Mouse (Mus musculus) embryonic facial prominence, embryonic 13.5 days (tissue): ENCODE measurements around the gene Ksr1. TPM values are rescaled to one million over a fixed set of nuclear protein-coding genes. Genes with fewer than 3 reads are reported as not detected.

ENCODE experiments used
- ATAC-seq: fragments of 200-750 bp; cut with Nextera tagmentation; 2 replicates; pipeline ENCODE4 v1.8.0; 2017; ENCODE audit warnings: low read depth; ENCODE audit not compliant: insufficient number of reproducible peaks, insufficient read depth, low FRiP score, low TSS enrichment
- H3K27ac ChIP-seq: fragments of 300-500 bp; sonication (generic); 2 replicates; pipeline ENCODE4 v1.5.1; 2015; ENCODE audit warnings: moderate library complexity, mild to moderate bottlenecking, inconsistent platforms
- H3K27me3 ChIP-seq: fragments of 300-500 bp; sonication (generic); 2 replicates; pipeline ENCODE4 v1.6.1; 2015; ENCODE audit warnings: mild to moderate bottlenecking, inconsistent platforms
- H3K36me3 ChIP-seq: fragments of 300-500 bp; sonication (generic); 2 replicates; pipeline ENCODE4 v1.6.1; 2015; ENCODE audit warnings: mild to moderate bottlenecking, inconsistent platforms
- H3K4me1 ChIP-seq: fragments of 300-500 bp; sonication (generic); 2 replicates; pipeline ENCODE4 v1.6.1; 2015; ENCODE audit warnings: inconsistent platforms
- H3K4me2 ChIP-seq: fragments of 300-500 bp; sonication (generic); 2 replicates; pipeline ENCODE4 v1.6.1; 2015; ENCODE audit warnings: moderate library complexity, mild to moderate bottlenecking, inconsistent platforms
- H3K4me3 ChIP-seq: fragments of 300-500 bp; sonication (generic); 2 replicates; pipeline ENCODE4 v1.5.1; 2015; ENCODE audit warnings: mild to moderate bottlenecking, inconsistent platforms
- H3K9ac ChIP-seq: fragments of 300-500 bp; sonication (generic); 2 replicates; pipeline ENCODE4 v1.6.1; 2015; ENCODE audit warnings: mild to moderate bottlenecking, inconsistent platforms
- H3K9me3 ChIP-seq: fragments of 300-500 bp; sonication (generic); 2 replicates; pipeline ENCODE4 v1.6.1; 2016; ENCODE audit warnings: inconsistent platforms
- WGBS: fragments of 180-500 bp; shearing (Covaris S2); methylation state at CpG from one replicate; pipeline ENCODE4 v1.1.7; 2015; ENCODE audit warnings: mixed read lengths; 5-methylcytosine and 5-hydroxymethylcytosine counted together
- polyA plus RNA-seq: library from polyadenylated mRNA; unstranded; fragments of >200 nt; fragmentation: Nextera tagmentation; extraction: Ambion mirVana; gene quantifications from 2 replicates; pipeline ENCODE4 v1.2.1, GENCODE M21; 2015

The Ksr1 gene
- polyA plus RNA-seq, 1 experiment from 2014 or later, result 3.3 TPM

DNA sequence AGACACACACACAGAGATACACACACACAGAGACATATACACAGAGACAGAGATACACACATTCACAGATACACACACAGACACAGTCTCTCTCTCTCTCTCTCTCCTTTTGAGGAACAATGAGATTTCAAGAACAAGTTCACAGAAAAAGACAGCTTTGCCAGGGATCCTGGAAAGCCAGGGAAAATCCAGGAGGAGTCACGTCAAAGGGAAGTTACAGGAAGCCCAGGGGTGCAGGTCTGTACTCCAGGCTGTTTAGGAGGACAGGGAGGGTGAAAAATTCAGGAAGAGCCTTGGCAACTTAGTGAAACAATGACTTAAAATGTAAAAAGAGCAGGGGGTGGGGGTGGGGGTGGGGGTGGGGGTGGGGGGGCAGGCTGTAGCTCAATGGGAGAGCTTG, 56.5 kb downstream of the Ksr1 start:
- H3K27ac ChIP-seq, result no peak overlapping the region
- peaks cover 28% of the 10 kb centered on the region for H3K4me1 ChIP-seq
- H3K9ac ChIP-seq, result no peak overlapping the region
- 68% methylated on average over 1 of the region's 1 CpGs for WGBS
- no peak overlapping the region for H3K4me2 ChIP-seq
- no peaks in the 10 kb centered on the region for H3K9me3 ChIP-seq
- no peaks in the 10 kb centered on the region for H3K27me3 ChIP-seq
- no peak overlapping the region for H3K4me3 ChIP-seq
- ATAC-seq, result no peak
- H3K36me3 ChIP-seq, result no peaks in the 10 kb centered on the region

DNA sequence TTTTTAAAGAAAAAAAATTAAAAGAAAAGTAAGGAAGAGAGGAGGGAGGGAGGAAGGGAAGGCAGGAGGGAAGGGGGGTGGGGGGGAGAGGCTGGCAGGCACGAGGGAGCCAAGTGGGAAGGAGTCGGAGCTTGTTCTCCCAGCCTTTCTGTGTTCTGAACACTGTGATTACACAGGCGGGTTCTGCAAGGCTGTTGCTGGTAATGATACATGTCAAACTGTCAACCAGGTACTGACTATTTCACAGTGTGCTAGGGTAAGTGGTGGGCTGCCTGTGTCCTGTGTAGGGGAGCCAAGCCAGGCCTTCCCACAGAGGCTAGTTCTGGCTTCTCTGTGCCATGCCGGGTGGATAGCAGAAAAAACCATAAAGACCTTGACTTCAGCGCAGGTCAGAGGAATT, 57.2 kb downstream of the Ksr1 start:
- no peaks in the 10 kb centered on the region for H3K36me3 ChIP-seq
- H3K4me2 ChIP-seq, result no peak overlapping the region
- ATAC-seq, result no peak
- H3K9me3 ChIP-seq, result no peaks in the 10 kb centered on the region
- H3K27me3 ChIP-seq, result no peaks in the 10 kb centered on the region
- H3K4me3 ChIP-seq, result no peak overlapping the region
- 49% methylated on average over 5 of the region's 5 CpGs for WGBS
- H3K27ac ChIP-seq, result peak overlapping the region; percentile 33; the same call in 1 of the 2 replicates
- H3K4me1 ChIP-seq, result peaks cover 21% of the 10 kb centered on the region
- no peak overlapping the region for H3K9ac ChIP-seq

DNA sequence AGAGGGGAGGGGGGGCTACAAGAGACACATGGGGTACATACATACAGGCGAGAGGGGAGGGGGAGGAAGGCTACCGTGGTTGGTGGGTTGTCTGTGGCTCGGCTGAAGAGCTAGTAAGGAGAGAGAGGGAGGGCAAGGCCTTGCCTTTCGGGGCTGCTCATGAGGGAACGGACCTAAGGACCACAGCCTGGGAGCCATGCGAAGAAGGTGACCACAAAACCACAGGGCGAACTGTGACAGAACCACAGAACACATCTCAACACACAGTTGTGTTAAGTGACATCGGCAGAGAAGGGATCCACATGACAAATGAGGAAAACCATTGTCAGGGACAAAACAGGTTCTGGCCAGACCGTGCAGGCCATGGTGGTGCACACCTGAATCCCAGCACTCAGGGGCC, 57.9 kb downstream of the Ksr1 start:
- H3K9ac ChIP-seq, result no peak overlapping the region
- H3K27me3 ChIP-seq, result no peaks in the 10 kb centered on the region
- H3K4me1 ChIP-seq, result peaks cover 25% of the 10 kb centered on the region
- H3K4me3 ChIP-seq, result no peak overlapping the region
- H3K36me3 ChIP-seq, result no peaks in the 10 kb centered on the region
- 75% methylated on average over 9 of the region's 9 CpGs for WGBS
- no peak overlapping the region for H3K4me2 ChIP-seq
- no peak overlapping the region for H3K27ac ChIP-seq
- H3K9me3 ChIP-seq, result no peaks in the 10 kb centered on the region
- no peak for ATAC-seq

DNA sequence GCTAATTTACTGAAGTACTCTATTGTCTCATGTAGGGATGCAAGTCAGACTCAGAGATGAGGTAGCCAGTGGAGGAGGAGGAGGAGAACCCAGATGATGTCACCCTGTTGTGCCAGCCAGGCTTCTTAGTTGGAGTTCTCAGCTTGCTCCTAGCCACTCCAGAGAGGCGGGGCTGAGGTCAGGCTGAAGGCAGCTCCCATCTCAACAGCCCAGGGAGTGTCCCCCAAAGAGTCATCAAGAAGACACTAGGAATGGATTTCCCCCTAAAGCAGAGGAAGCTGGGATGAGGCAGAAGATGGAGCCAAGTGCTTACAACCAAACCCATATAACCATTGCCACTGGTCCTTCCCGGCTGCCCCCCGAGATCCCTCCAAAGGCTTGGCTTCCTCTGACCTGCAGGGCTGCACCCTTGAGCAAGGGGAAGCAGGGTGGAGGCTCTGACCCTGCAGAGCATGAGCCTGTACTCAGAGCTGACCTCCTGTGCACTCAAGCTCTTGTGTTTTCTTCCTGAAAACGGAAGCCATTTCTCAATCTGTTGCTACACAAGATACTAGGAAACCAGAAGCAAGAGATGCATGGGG, 58.4 kb downstream of the Ksr1 start:
- Histone ChIP-seq H3K9ac (no peak overlapping the region), H3K4me3 (no peak overlapping the region), H3K27me3 (no peaks in the 10 kb centered on the region), H3K4me1 (peaks cover 27% of the 10 kb centered on the region), H3K9me3 (no peaks in the 10 kb centered on the region), H3K4me2 (no peak overlapping the region), H3K36me3 (no peaks in the 10 kb centered on the region), H3K27ac (no peak overlapping the region)
- ATAC-seq, result no peak
- 72% methylated on average over 4 of the region's 4 CpGs for WGBS

DNA sequence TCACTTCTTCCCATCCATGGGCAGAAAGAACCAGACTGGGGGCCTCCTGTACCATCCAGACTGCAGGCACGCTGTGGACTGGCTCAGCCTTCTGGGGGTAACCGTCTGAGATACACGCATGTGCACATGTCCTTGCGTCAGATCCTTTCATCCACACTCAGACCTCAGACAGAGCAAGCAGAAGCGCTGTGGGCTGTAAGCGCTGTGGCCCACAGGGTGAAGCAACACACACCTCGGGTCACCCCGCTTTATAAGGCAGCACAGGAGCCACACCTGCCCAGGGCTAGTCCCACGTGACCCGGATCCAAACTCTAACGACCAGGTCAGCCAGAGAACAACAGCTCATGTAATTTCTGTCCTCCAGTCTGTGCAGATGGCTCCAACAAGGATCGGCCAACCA, 59.4 kb downstream of the Ksr1 start:
- WGBS, result 85% methylated on average over 12 of the region's 12 CpGs
- no peak overlapping the region for H3K4me2 ChIP-seq

DNA sequence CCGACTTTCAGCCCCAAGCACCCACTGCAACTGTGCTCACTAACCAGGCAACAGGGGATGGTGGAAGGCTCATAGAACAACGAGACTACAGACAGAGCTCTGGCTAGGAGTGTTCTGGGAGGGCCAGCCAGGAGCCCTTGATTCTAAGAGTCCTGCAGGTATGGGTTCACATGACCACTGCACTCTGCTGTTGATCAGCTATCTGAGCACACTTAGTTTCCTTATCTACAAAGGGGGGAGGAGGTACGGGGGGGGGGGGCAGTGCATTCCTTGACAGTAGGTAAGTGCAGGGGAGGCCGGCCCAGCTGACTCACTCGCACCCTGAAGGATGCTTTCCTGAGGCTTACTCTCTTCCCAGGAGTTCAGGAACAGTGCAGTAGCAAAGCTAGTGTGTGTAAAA, 61.1 kb downstream of the Ksr1 start:
- Histone ChIP-seq H3K9me3 (no peaks in the 10 kb centered on the region), H3K4me1 (peaks cover 37% of the 10 kb centered on the region), H3K9ac (no peak overlapping the region), H3K4me2 (no peak overlapping the region), H3K27me3 (no peaks in the 10 kb centered on the region), H3K27ac (no peak overlapping the region), H3K4me3 (no peak overlapping the region), H3K36me3 (no peaks in the 10 kb centered on the region)
- WGBS, result 65% methylated on average over 5 of the region's 5 CpGs
- no peak for ATAC-seq

More for the DNA sequence above, 59.4 kb downstream of the Ksr1 start:
- Histone ChIP-seq H3K4me3 (no peak overlapping the region), H3K27me3 (no peaks in the 10 kb centered on the region), H3K9me3 (no peaks in the 10 kb centered on the region), H3K9ac (no peak overlapping the region), H3K36me3 (no peaks in the 10 kb centered on the region), H3K27ac (no peak overlapping the region), H3K4me1 (peaks cover 25% of the 10 kb centered on the region)
- no peak for ATAC-seq

DNA sequence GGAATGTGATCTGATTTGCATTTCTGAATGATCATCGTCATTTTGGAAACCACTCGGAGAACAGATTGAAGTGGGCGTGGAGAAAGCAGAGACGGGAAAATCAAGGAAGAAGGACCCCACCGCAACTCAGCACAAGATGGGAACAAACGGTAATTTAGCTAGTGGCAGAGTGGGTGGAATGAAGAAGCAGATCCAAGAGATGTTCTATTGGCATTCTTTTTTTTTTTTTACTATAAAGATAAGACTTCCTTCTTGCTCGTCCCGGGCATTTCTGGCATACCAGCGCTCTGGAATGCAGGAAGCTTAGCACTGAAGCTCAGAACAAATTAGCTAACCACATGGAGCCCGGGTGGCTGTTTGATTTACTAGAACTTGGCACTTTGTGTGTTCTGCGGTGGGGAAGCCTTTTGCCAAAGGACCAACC, 63.2 kb downstream of the Ksr1 start:
- no peaks in the 10 kb centered on the region for H3K36me3 ChIP-seq
- no peak overlapping the region for H3K9ac ChIP-seq
- peaks cover 28% of the 10 kb centered on the region for H3K4me1 ChIP-seq
- peak overlapping the region; percentile 55 for H3K27ac ChIP-seq
- ATAC-seq, result no peak
- no peaks in the 10 kb centered on the region for H3K27me3 ChIP-seq
- 55% methylated on average over 11 of the region's 11 CpGs for WGBS
- H3K4me3 ChIP-seq, result no peak overlapping the region
- no peak overlapping the region for H3K4me2 ChIP-seq
- no peaks in the 10 kb centered on the region for H3K9me3 ChIP-seq

DNA sequence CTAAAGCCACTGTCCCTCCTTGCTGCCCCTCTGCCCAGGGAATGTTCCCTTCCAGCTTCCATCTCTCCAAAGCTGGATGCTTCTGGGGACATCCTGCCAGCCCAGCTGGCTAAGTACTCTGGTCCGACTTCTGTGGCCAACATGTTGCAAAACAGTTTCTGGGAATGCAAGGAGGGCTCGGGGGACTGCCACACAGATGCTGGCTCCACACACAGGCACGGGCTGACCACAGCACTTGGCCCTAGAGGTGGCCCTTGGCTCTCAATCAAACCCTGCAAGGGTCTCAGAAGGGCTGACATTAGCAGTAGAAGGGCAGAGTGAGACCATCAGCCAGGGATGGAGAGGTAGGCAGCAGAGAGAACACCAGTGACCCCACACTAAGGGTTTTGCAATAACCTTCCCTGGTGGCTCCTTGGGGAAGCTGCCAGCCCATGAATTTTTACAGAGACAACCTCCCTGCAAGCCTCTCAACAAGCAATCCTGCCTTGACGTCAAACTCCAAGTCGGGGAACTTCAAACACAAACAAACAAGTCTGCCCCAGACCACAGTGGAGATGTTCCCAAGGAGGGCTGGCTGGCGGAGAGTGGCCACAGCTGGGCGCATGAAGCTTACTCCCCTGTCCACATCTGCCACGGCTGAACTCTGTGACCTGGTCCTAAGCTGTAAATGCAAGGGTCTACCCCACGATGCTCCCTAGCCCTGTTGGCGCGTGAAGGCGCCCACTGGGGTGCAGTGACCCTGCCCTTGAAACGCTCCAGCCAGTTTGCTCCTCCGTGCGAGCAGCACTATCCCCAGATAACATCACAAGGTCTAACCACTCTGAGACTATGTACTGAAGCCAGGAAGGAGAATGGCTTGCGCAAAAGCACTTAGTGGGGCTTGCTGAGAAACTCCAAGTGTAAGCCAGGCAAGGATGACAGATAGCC, 65.0 kb downstream of the Ksr1 start:
- Histone ChIP-seq H3K27me3 (no peaks in the 10 kb centered on the region), H3K9ac (no peak overlapping the region), H3K4me2 (no peak overlapping the region), H3K4me3 (no peak overlapping the region), H3K9me3 (no peaks in the 10 kb centered on the region), H3K36me3 (no peaks in the 10 kb centered on the region), H3K27ac (no peak overlapping the region), H3K4me1 (peaks cover 30% of the 10 kb centered on the region)
- ATAC-seq, result no peak
- whole genome bisulfite sequencing, result 75% methylated on average over 16 of the region's 16 CpGs

DNA sequence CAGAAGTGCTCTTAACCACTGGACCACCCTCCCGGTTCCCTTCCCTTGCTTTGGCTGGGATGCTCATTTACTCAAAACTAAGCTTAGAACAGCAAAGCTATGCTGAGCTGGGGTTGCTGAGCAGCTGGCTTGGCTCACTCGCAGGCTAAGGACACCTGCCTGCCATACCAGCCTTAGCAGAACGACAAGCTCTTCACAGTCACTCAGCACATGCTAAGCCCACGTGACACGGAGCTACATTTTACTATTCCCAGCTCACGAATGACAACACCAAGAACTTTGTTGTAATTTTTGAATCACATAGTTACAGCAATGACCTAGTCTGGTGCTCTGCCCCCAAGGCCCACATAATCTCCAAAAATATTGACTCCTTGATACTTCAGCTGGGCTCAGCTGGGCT, 66.1 kb downstream of the Ksr1 start:
- peaks cover 36% of the 10 kb centered on the region for H3K4me1 ChIP-seq
- no peak overlapping the region for H3K4me3 ChIP-seq
- ATAC-seq, result no peak
- no peak overlapping the region for H3K4me2 ChIP-seq
- WGBS, result 79% methylated on average over 6 of the region's 6 CpGs
- no peaks in the 10 kb centered on the region for H3K36me3 ChIP-seq
- H3K9ac ChIP-seq, result no peak overlapping the region
- no peak overlapping the region for H3K27ac ChIP-seq
- H3K27me3 ChIP-seq, result no peaks in the 10 kb centered on the region
- no peaks in the 10 kb centered on the region for H3K9me3 ChIP-seq

DNA sequence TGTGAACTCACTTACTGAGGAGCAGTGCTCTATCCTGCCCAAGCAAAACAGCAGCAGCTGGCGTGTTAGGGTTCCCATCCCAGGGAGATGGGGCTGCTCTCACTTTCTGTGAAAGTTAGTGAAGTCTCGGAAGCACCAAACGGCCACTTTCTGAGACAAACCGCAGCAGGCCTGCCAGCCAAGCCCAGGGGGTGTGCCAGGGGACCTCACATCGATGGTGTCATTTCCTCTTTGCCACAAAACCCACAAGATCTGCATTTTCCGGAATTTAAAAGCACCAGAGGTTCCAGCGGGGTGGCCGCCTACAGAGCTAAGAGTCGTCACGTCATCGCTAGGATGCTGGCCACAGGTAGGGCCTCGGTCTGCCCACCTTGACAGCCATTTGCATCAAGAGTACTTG, 69.7 kb downstream of the Ksr1 start:
- H3K4me3 ChIP-seq, result no peak overlapping the region
- H3K4me1 ChIP-seq, result peaks cover 21% of the 10 kb centered on the region
- no peaks in the 10 kb centered on the region for H3K9me3 ChIP-seq
- no peak overlapping the region for H3K4me2 ChIP-seq
- no peak overlapping the region for H3K9ac ChIP-seq
- H3K27me3 ChIP-seq, result no peaks in the 10 kb centered on the region
- WGBS, result 78% methylated on average over 12 of the region's 12 CpGs
- ATAC-seq, result no peak
- H3K27ac ChIP-seq, result no peak overlapping the region
- peaks cover 26% of the 10 kb centered on the region for H3K36me3 ChIP-seq

DNA sequence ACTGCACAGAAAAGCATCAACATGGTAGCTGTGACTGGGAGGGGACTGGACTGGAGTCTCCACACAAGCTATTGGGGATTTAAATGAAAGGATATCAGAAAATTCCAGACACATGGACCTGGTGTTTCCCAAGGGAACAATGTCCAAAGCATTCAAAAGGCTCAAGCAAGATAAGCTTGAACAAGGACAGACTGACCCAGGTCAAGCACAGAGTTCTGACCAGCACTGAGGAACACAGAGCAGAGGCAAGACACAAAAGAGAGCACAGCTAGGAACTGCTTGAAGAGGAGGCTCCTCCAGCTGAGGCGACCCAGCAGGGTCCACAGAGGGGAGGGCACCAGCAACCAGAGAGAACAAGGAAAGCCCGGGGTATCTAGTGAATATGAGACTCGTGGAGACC, 71.2 kb downstream of the Ksr1 start:
- Histone ChIP-seq H3K27ac (no peak overlapping the region), H3K36me3 (peaks cover 31% of the 10 kb centered on the region), H3K4me2 (no peak overlapping the region), H3K9ac (no peak overlapping the region), H3K4me1 (peaks cover 13% of the 10 kb centered on the region), H3K4me3 (no peak overlapping the region), H3K9me3 (no peaks in the 10 kb centered on the region), H3K27me3 (no peaks in the 10 kb centered on the region)
- WGBS, result 68% methylated on average over 3 of the region's 3 CpGs
- no peak for ATAC-seq

DNA sequence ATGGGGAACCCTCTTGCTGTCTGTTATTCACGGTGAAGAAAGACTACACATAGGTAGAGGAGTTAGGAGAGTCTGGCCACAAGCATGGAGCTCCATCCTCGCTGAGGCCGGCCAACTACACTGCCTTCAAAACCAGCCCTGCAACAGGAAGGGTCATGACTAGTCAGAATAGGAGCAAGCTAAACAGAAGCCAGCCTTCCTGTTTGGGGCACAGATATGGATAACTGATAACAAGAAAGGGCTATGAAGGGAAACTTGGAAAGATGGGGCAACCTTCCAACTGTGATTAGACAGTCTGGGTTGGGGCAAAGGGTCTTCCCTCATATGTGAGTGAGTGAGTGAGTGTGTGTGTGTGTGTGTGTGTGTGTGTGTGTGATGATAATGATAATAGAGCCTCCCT, 71.6 kb downstream of the Ksr1 start:
- H3K4me1 ChIP-seq, result peaks cover 13% of the 10 kb centered on the region
- H3K4me2 ChIP-seq, result no peak overlapping the region
- H3K4me3 ChIP-seq, result no peak overlapping the region
- no peak overlapping the region for H3K27ac ChIP-seq
- 85% methylated on average over 3 of the region's 3 CpGs for WGBS
- H3K27me3 ChIP-seq, result no peaks in the 10 kb centered on the region
- no peak overlapping the region for H3K9ac ChIP-seq
- no peak for ATAC-seq
- no peaks in the 10 kb centered on the region for H3K9me3 ChIP-seq
- H3K36me3 ChIP-seq, result peaks cover 31% of the 10 kb centered on the region
